Mouse (Mus musculus) liver, embryonic 14.5 days (tissue): ENCODE results near the gene Dclk3. TPM values are rescaled to one million over a fixed set of nuclear protein-coding genes. Genes with fewer than 3 reads are reported as not detected.

Source experiments
- ATAC-seq: fragments of 200-750 bp; cut with Nextera tagmentation; 2 replicates; pipeline ENCODE4 v1.8.0; 2017; ENCODE audit warnings: moderate number of reproducible peaks, mild to moderate bottlenecking, moderate library complexity; ENCODE audit not compliant: insufficient read depth
- DNase-seq, 3 experiments: peaks; one replicate each; pipeline ENCODE4 v3.0.0-alpha.2; 2012 to 2013; ENCODE audit warnings: low read depth in 3 of 3, low spot score in 3 of 3
- H3K27ac ChIP-seq: fragments of 300-500 bp; sonication (generic); 2 replicates; pipeline ENCODE4 v1.5.1; 2014; ENCODE audit warnings: moderate library complexity, mild to moderate bottlenecking, control low read depth, inconsistent platforms
- H3K27me3 ChIP-seq: fragments of 300-500 bp; sonication (generic); 2 replicates; pipeline ENCODE4 v1.6.1; 2014; ENCODE audit warnings: mild to moderate bottlenecking, low read length, moderate library complexity; ENCODE audit not compliant: control insufficient read depth, insufficient read depth
- H3K36me3 ChIP-seq: fragments of 300-500 bp; sonication (generic); replicated peaks from 2 replicates; pipeline ENCODE4 v1.6.1; 2014; ENCODE audit warnings: low read depth; ENCODE audit not compliant: control insufficient read depth, insufficient read depth
- H3K4me1 ChIP-seq, 2 experiments: fragments of 200-500 bp in 1 of 2; fragments of 300-500 bp in 1 of 2; sonication (generic) in 1 of 2; replicated peaks; 2 replicates each; pipeline ENCODE4 v1.6.1; 2012 to 2014; ENCODE audit warnings: antibody characterized with exemption in 1 of 2, inconsistent platforms in 1 of 2, low read length in 1 of 2; ENCODE audit not compliant: control insufficient read depth in 2 of 2, insufficient read depth in 2 of 2
- H3K4me2 ChIP-seq: fragments of 300-500 bp; sonication (generic); 2 replicates; pipeline ENCODE4 v1.6.1; 2014; ENCODE audit warnings: low read depth, mild to moderate bottlenecking, control low read depth, moderate library complexity
- H3K4me3 ChIP-seq, 2 experiments: fragments of 200-500 bp in 1 of 2; fragments of 300-500 bp in 1 of 2; sonication (generic) in 1 of 2; 2 replicates each; pipeline ENCODE4 v1.5.1; 2012 to 2014; ENCODE audit warnings: low read depth in 2 of 2, low read length in 2 of 2, mild to moderate bottlenecking in 2 of 2, control low read depth in 1 of 2, inconsistent platforms in 1 of 2, moderate library complexity in 1 of 2; ENCODE audit not compliant: insufficient read depth in 1 of 2
- H3K9ac ChIP-seq: fragments of 300-500 bp; sonication (generic); replicated peaks from 2 replicates; pipeline ENCODE4 v1.6.1; 2014; ENCODE audit warnings: mild to moderate bottlenecking, control low read depth, moderate library complexity
- H3K9me3 ChIP-seq: fragments of 300-500 bp; sonication (generic); 2 replicates; pipeline ENCODE4 v1.6.1; 2016; ENCODE audit warnings: low read length, mixed read lengths; ENCODE audit not compliant: control insufficient read depth
- CTCF ChIP-seq: IDR thresholded peaks from 2 replicates; pipeline ENCODE4 v1.5.1; 2016; ENCODE audit warnings: antibody characterized with exemption, low read depth, control low read depth
- EP300 ChIP-seq: IDR thresholded peaks from 2 replicates; pipeline ENCODE4 v1.6.1; 2016; ENCODE audit warnings: antibody characterized with exemption, low read depth
- WGBS: fragments of 180-500 bp; shearing (Covaris S2); extraction: QIAGEN DNeasy Blood & Tissue Kit; methylation state at CpG from one replicate; pipeline ENCODE4 v1.1.7; 2014; ENCODE audit not compliant: insufficient replicate concordance; 5-methylcytosine and 5-hydroxymethylcytosine counted together
- polyA plus RNA-seq, 2 experiments: library from polyadenylated mRNA; depleted of rRNA in 1 of 2; stranded (reverse) in 1 of 2; unstranded in 1 of 2; fragments of >200 nt; fragmentation: Nextera tagmentation in 1 of 2; extraction: Ambion mirVana in 1 of 2; gene quantifications; 2 replicates each; pipeline versions ENCODE4 v1.2.1 to v1.2.3; 2012 to 2014

The Dclk3 gene
- polyA plus RNA-seq, 2 experiments = 0.02 to 0.03 TPM

GRCm38 (mm10) chr9:111435429-111435828 lies 3.5 kb upstream of the Dclk3 start:
- no peak for TF ChIP-seq EP300
- TF ChIP-seq CTCF = no peak
- ATAC-seq (no peak), DNase-seq (no peak)
- H3K4me2 ChIP-seq = no peak overlapping the region
- H3K9ac ChIP-seq = no peak overlapping the region
- H3K36me3 ChIP-seq = no peaks in the 10 kb centered on the region
- H3K4me1 ChIP-seq = no peaks in the 10 kb centered on the region
- no peak overlapping the region for H3K4me3 ChIP-seq
- H3K27me3 ChIP-seq = peaks cover 21% of the 10 kb centered on the region
- H3K27ac ChIP-seq = no peak overlapping the region
- H3K9me3 ChIP-seq = no peaks in the 10 kb centered on the region
- 45% methylated on average over 2 of the region's 2 CpGs for WGBS

GRCm38 (mm10) chr9:111439836-111440201 lies 938 bp downstream of the Dclk3 start:
- Histone ChIP-seq H3K4me2 (no peak overlapping the region), H3K4me3 (no peak overlapping the region), H3K4me1 (no peaks in the 10 kb centered on the region), H3K9ac (no peak overlapping the region), H3K27me3 (peaks cover 21% of the 10 kb centered on the region), H3K36me3 (no peaks in the 10 kb centered on the region), H3K27ac (no peak overlapping the region), H3K9me3 (no peaks in the 10 kb centered on the region)
- 41% methylated on average over 8 of the region's 8 CpGs for whole genome bisulfite sequencing
- TF ChIP-seq EP300 (no peak), CTCF (no peak)
- ATAC-seq (no peak), DNase-seq (no peak)

- H3K4me1 ChIP-seq = no peaks in the 10 kb centered on the region
- no peak overlapping the region for H3K9ac ChIP-seq
- no peak overlapping the region for H3K4me2 ChIP-seq
- ATAC-seq (no peak), DNase-seq (no peak)
- H3K36me3 ChIP-seq = no peaks in the 10 kb centered on the region
- 64% methylated on average over 6 of the region's 6 CpGs for WGBS
- H3K27me3 ChIP-seq = peaks cover 21% of the 10 kb centered on the region
- TF ChIP-seq CTCF = no peak
- TF ChIP-seq EP300 = no peak
- no peak overlapping the region for H3K27ac ChIP-seq
- no peaks in the 10 kb centered on the region for H3K9me3 ChIP-seq
- no peak overlapping the region for H3K4me3 ChIP-seq
Measured at GRCm38 (mm10) chr9:111440446-111440845, 1.6 kb downstream of the Dclk3 start.

GRCm38 (mm10) chr9:111441151-111441550 lies 2.3 kb downstream of the Dclk3 start:
- DNase-seq (no peak), ATAC-seq (no peak)
- Histone ChIP-seq H3K9me3 (no peaks in the 10 kb centered on the region), H3K4me1 (no peaks in the 10 kb centered on the region), H3K4me3 (no peak overlapping the region), H3K9ac (no peak overlapping the region), H3K36me3 (no peaks in the 10 kb centered on the region), H3K27me3 (peaks cover 21% of the 10 kb centered on the region), H3K27ac (no peak overlapping the region), H3K4me2 (no peak overlapping the region)
- WGBS = 53% methylated on average over 2 of the region's 2 CpGs
- TF ChIP-seq EP300 (no peak), CTCF (no peak)

GRCm38 (mm10) chr9:111446204-111446603 lies 7.3 kb downstream of the Dclk3 start:
- Histone ChIP-seq H3K4me2 (no peak overlapping the region), H3K9ac (no peak overlapping the region), H3K27ac (no peak overlapping the region), H3K36me3 (no peaks in the 10 kb centered on the region), H3K4me3 (no peak overlapping the region), H3K27me3 (no peaks in the 10 kb centered on the region), H3K9me3 (no peaks in the 10 kb centered on the region), H3K4me1 (no peaks in the 10 kb centered on the region; a peak in 1 of 4 replicates)
- no peak for TF ChIP-seq CTCF
- no peak for TF ChIP-seq EP300
- DNase-seq (no peak), ATAC-seq (no peak)
- WGBS = 54% methylated on average over 2 of the region's 2 CpGs

- H3K36me3 ChIP-seq = no peaks in the 10 kb centered on the region
- no peaks in the 10 kb centered on the region for H3K27me3 ChIP-seq
- no peaks in the 10 kb centered on the region; a peak in 1 of 4 replicates for H3K4me1 ChIP-seq
- TF ChIP-seq EP300 (no peak), CTCF (no peak)
- H3K4me3 ChIP-seq = no peak overlapping the region
- WGBS = 73% methylated on average over 2 of the region's 2 CpGs
- no peak for DNase-seq
- no peaks in the 10 kb centered on the region for H3K9me3 ChIP-seq
- no peak overlapping the region for H3K27ac ChIP-seq
- no peak overlapping the region for H3K9ac ChIP-seq
- H3K4me2 ChIP-seq = no peak overlapping the region
- no peak for ATAC-seq
Measured at GRCm38 (mm10) chr9:111448976-111449375, 10.1 kb downstream of the Dclk3 start.
